Mouse (Mus musculus): ENCODE measurements around the gene Rab15.

DNA sequence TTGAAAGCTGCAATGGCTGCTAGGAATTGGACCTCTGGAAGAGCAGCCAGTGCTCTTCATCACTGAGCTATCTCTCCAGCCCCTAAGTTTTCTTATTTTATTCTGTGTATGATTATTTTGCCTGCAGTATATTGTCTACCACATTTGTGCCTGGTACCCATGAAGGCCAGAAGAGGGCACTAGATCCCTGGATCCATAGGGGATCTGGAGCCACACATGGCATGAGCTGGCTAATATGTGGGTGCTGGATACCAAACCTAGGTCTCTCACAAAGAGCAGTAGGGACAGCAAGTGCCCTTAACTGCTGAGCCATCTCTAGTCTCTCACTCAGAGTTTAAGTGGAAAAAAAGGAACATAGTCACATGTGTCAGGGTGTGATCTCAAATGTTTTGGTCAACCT, 44.9 kb downstream of the Rab15 start:
- TF ChIP-seq POLR2A (IDR thresholded peaks at IDR 0.05; ENCODE audit: low read depth, low read length) (no peak), CTCF (IDR thresholded peaks at IDR 0.05; ENCODE audit: extremely low read depth, insufficient read depth, insufficient read length, insufficient replicate concordance) (no peak)
